18 mouse cellular contexts compared by ENCODE assay signal in genomic region chr11:33955982-33956381, GRCm38 (mm10). TPM values are rescaled to one million over a fixed set of nuclear protein-coding genes. Genes with fewer than 3 reads are reported as not detected.
"Had no signal": no experiment of that assay in that cellular context is flagged by ENCODE, and none has a peak within 500 bp of the region (broad histone marks: within the 10 kb centered on the region; RNA-seq: fewer than 3 reads in every experiment).

No protein-coding gene starts in this region.

- H3K27me3 ChIP-seq: neural tube, embryonic 12.5 days; neural tube, embryonic 13.5 days; neural tube, embryonic 15.5 days; stomach, embryonic 15.5 days had no signal

- H3K9ac ChIP-seq: neural tube, embryonic 12.5 days; neural tube, embryonic 13.5 days; neural tube, embryonic 15.5 days; stomach, embryonic 15.5 days had no signal

- DNase-seq: retina, postnatal 1 day; right cerebral cortex, adult 18-20 months; right cerebral cortex, postnatal 14 days; right cerebral cortex, postnatal 25 days; right cerebral cortex, postnatal 4 days; spleen, adult 18-20 months; thymus, adult 18-20 months; thymus, adult 2 months; thymus, postnatal 14 days; thymus, postnatal 25 days; thymus, postnatal 36 days; thymus, postnatal 4 days had no signal

- H3K36me3 ChIP-seq: neural tube, embryonic 12.5 days; neural tube, embryonic 13.5 days; neural tube, embryonic 15.5 days; stomach, embryonic 15.5 days had no signal

- H3K4me3 ChIP-seq: neural tube, embryonic 12.5 days; neural tube, embryonic 13.5 days; neural tube, embryonic 15.5 days; stomach, embryonic 15.5 days had no signal

- H3K4me2 ChIP-seq: neural tube, embryonic 12.5 days; neural tube, embryonic 13.5 days; neural tube, embryonic 15.5 days; stomach, embryonic 15.5 days had no signal

- H3K4me1 ChIP-seq: neural tube, embryonic 12.5 days; stomach, embryonic 15.5 days had no signal

- H3K27ac ChIP-seq: neural tube, embryonic 12.5 days; neural tube, embryonic 13.5 days; neural tube, embryonic 15.5 days; stomach, embryonic 15.5 days had no signal

- H3K9me3 ChIP-seq: neural tube, embryonic 12.5 days; neural tube, embryonic 13.5 days; neural tube, embryonic 15.5 days; stomach, embryonic 15.5 days had no signal

RNA-seq across cellular contexts. Expression of gene Kcnmb1, which starts 6.8 kb away (rescaled TPM):
- total RNA-seq: neutrophil, adult 5-6 weeks had no signal

RNA-seq across cellular contexts. Expression of gene Kcnip1, which starts 37.0 kb away (rescaled TPM):
- total RNA-seq: neutrophil, adult 5-6 weeks had no signal
- polyA plus RNA-seq: spleen, adult 2 months had no signal
